Mouse (Mus musculus) common myeloid progenitor, adult 5-6 weeks (primary cell): ENCODE results near the gene Ccr4. TPM values are rescaled to one million over a fixed set of nuclear protein-coding genes. Genes with fewer than 3 reads are reported as not detected.

Experiments used
- ATAC-seq: replicated peaks from 2 replicates; pipeline ENCODE4 v1.8.0; 2016; ENCODE audit warnings: low read depth, mild to moderate bottlenecking, moderate TSS enrichment, inconsistent platforms; ENCODE audit not compliant: poor library complexity, severe bottlenecking
- total RNA-seq: library from RNA; stranded (forward); fragments of 200-1000, 187-1606 nt; gene quantifications from 2 replicates; pipeline ENCODE4 v1.2.3, GENCODE M21; 2017

Ccr4 gene
- not detected in 2 replicates for total RNA-seq

- no peak for ATAC-seq
Measured at GRCm38 (mm10) chr9:114504816-114505215, at the start of gene Ccr4. Gene Ccr4, minus strand, starts transcription at chr9:114504916.

GRCm38 (mm10) chr9:114553828-114554227 is 49.1 kb upstream of the Ccr4 start:
- 0 out of 2 replicates have a peak, but pooled peaks have one; percentile 18 for ATAC-seq

GRCm38 (mm10) chr9:114550033-114550432 is 45.3 kb upstream of the Ccr4 start:
- ATAC-seq = no peak

GRCm38 (mm10) chr9:114549117-114549516 is 44.4 kb upstream of the Ccr4 start:
- no peak for ATAC-seq

GRCm38 (mm10) chr9:114548496-114548895 is 43.8 kb upstream of the Ccr4 start:
- ATAC-seq = no peak

- no peak for ATAC-seq
Measured at GRCm38 (mm10) chr9:114547643-114548077, 42.9 kb upstream of the Ccr4 start.

- 0 out of 2 replicates have a peak, but pooled peaks have one; percentile 36 for ATAC-seq
Measured at GRCm38 (mm10) chr9:114546765-114547164, 42.0 kb upstream of the Ccr4 start.

- no peak for ATAC-seq
Measured at GRCm38 (mm10) chr9:114544754-114545393, 40.2 kb upstream of the Ccr4 start.

- ATAC-seq = peak; percentile 40
Measured at GRCm38 (mm10) chr9:114543882-114544753, 39.4 kb upstream of the Ccr4 start.

- peak; percentile 19; the same call in 1 of the 2 replicates for ATAC-seq
Measured at GRCm38 (mm10) chr9:114541279-114541741, 36.6 kb upstream of the Ccr4 start.

- no peak for ATAC-seq
Measured at GRCm38 (mm10) chr9:114538996-114539563, 34.4 kb upstream of the Ccr4 start.

GRCm38 (mm10) chr9:114536628-114537027 is 31.9 kb upstream of the Ccr4 start:
- ATAC-seq = no peak

- no peak for ATAC-seq
Measured at GRCm38 (mm10) chr9:114534747-114535517, 30.2 kb upstream of the Ccr4 start.

- ATAC-seq = peak; percentile 58; the same call in 1 of the 2 replicates
Measured at GRCm38 (mm10) chr9:114533848-114534247, 29.1 kb upstream of the Ccr4 start.

GRCm38 (mm10) chr9:114531276-114531675 is 26.6 kb upstream of the Ccr4 start:
- no peak for ATAC-seq

- ATAC-seq = no peak
Measured at GRCm38 (mm10) chr9:114528680-114529048, 23.9 kb upstream of the Ccr4 start.

GRCm38 (mm10) chr9:114527992-114528679 is 23.4 kb upstream of the Ccr4 start:
- ATAC-seq = peak; percentile 58

GRCm38 (mm10) chr9:114527085-114527484 is 22.4 kb upstream of the Ccr4 start:
- peak; percentile 91 for ATAC-seq

- no peak for ATAC-seq
Measured at GRCm38 (mm10) chr9:114526581-114526980, 21.9 kb upstream of the Ccr4 start.
